Mouse (Mus musculus): ENCODE measurements around the gene Rnf10.

The Rnf10 gene

GRCm38 (mm10) chr5:115194626-115195221 lies 78.0 kb downstream of the Rnf10 start:
- in situ Hi-C loops (cut with MboI, MseI), result no loop called here

DNA sequence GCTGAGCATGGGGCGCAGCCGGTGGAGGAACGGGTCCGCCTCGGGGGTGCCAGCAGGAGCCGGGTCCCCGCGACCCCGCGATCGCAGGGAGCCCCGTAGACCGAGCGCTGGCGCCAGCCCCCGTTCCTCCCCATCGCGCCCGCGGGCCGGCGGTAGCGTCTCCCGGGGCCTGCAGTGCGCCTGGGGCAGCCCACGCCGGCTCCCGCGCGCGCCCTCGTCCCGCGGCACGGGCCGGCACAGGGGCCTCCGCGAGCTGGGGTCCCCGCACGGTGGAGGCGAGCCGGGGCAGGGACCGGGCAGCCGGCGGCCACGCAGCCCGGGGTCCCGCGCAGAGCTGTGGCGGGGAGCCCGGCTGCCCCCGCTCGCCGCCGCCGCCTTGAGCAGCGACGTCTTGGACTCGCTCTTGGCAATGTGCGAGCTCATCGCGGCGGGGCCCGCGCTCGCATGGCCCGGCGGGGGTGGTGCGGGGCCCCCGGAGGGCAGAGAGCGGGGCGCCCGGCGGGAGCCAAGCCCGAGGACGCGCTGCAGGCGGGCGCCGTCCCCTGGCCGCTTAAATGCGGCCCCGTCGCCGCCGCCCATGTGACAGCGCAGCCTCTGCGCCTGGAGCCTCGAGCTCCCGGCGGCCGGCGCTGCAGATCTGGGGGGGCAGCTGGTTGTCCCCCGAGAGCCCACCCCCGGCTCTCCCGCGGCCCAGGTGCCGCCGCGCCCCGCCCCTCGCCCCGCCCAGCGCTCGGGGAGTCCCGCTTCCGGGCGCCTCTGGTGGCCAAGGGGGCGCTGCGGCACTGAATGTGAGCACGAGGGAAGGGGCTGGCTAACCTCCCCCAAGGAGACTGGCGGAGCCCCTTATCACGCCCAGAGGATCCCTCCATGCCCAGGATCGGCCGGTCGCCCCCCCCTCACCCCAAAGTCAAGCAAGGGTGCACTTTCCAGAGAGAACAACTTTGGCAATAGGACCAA lies 78.8 kb downstream of the Rnf10 start, which contains the start of gene Cabp1:
Gene Cabp1 (minus strand): TSS at position 713 of the 957 bp plus-strand sequence.
- in situ Hi-C loops (cut with MboI, MseI), result no loop called here

DNA sequence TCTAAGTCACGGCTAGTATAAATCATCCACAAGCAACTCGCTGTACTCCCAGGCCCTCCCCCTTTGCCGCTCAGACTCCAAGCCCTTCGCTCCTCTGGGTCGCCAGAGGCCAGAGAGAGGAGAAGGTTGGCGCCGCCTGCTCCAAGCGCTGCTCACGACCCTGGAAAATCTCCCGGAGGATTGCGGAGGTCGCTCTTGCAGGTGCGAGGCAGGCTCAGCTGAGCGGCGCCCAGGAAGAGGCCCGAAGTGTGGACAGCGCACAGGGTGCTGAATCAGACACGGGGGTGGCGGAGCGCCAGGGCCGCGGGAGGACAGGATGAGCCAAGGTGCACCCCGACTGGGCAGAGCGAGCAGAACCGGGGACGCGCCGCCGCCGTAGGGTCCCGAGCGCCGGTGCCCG lies 79.5 kb downstream of the Rnf10 start:
- in situ Hi-C loops (cut with MboI, MseI), result no loop called here

DNA sequence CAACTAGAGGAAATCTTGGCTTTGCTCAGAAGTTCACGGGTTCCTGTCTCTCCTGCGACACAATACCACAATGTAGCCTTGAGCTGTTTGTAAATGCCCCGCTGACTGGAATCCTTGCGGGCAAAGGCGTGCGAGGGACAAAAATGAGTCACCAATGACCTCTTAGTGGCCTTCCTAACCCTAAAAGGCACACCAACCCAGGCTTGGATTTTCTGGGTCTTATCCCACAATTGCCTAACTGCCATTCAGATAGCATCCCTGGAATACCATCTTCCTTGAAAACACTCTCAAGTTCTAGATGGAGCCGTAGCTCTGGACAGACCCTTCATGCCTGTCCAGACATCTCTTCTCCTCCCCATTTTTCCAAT lies 79.9 kb downstream of the Rnf10 start:
- in situ Hi-C loops (cut with MboI, MseI), result no loop called here

DNA sequence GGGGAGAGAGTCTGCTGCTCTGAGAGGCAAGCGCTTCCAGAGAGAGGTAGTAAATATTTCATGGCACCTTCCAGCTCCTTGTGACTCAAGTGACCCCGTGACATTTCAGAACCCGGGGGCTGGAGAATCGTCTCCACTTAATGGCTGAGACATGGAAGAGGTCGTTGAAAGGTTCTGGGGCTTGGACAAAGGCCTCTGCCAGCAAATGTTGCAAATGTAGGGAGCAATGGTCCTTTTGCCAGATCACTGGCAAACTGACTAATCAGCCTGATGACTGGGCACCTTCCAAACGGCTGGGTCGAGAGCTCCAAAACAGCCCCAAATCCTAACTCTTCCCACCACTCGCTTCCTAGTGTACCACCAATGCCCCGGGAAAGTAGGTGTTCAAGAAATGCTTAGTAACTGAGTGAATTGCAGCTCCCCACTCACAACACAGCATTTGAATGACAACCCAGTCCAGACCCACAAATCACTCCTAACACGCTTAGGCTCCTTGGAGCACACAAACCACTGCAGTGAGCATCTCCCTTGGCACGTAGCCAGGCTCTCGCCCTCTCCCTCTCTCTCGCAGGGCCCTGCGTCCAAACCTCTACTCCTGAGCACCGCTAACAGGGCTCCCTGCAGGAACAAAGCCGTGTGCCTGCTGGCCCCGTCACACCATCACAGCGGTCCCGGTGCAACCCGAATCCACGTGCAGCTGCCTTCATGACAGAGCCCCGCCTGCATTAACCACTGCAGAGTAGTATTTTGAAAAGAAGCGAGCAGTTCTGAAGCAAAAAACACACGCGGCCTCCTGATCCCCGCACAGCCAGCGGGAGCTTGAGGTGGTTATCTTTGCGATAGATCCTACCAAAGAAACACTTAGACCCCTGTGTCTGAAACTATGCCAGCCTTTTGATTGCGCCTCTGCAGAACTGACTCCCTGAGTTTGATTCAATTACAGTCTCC lies 80.5 kb downstream of the Rnf10 start:
- in situ Hi-C loops (cut with MboI, MseI), result no loop called here
